Comparison of ENCODE assay signal across 15 mouse cellular contexts in genomic region chr8:97052436-97052835, GRCm38 (mm10).
"Had no signal": no experiment of that assay in that cellular context is flagged by ENCODE, and none has a peak within 500 bp of the region (broad histone marks: within the 10 kb centered on the region; RNA-seq: fewer than 3 reads in every experiment).

No protein-coding gene starts in this region.

- H3K9me3 ChIP-seq: limb, embryonic 15.5 days; midbrain, embryonic 10.5 days; neural tube, embryonic 12.5 days had no signal

- H3K4me2 ChIP-seq: limb, embryonic 15.5 days; lung, embryonic 14.5 days; neural tube, embryonic 12.5 days had no signal

- H3K27ac ChIP-seq: kidney, postnatal 0 days; limb, embryonic 15.5 days; midbrain, embryonic 10.5 days; neural tube, embryonic 12.5 days; stomach, postnatal 0 days had no signal

- H3K27me3 ChIP-seq: limb, embryonic 15.5 days; neural tube, embryonic 12.5 days had no signal

- DNase-seq: kidney, adult 8-10 months; kidney, postnatal 36 days; layer of hippocampus, adult 9-11 months; layer of hippocampus, postnatal 36 days; lung, embryonic 14.5 days; lung, postnatal 10 days; lung, postnatal 4 days; midbrain, embryonic 14.5 days; thymus, postnatal 4 days had no signal

- H3K36me3 ChIP-seq: limb, embryonic 15.5 days; midbrain, embryonic 10.5 days; neural tube, embryonic 12.5 days had no signal

- H3K4me3 ChIP-seq: limb, embryonic 15.5 days; midbrain, embryonic 10.5 days; myocyte; neural tube, embryonic 12.5 days had no signal

- H3K4me1 ChIP-seq: limb, embryonic 15.5 days; midbrain, embryonic 10.5 days; neural tube, embryonic 12.5 days had no signal

- H3K9ac ChIP-seq: limb, embryonic 15.5 days; lung, embryonic 14.5 days; neural tube, embryonic 12.5 days had no signal
